Mouse (Mus musculus): Measurements from ENCODE around the gene Gdi1. TPM values are rescaled to one million over a fixed set of nuclear protein-coding genes. Genes with fewer than 3 reads are reported as not detected.

Gene Gdi1
- 179 TPM for total RNA-seq (2023)

DNA sequence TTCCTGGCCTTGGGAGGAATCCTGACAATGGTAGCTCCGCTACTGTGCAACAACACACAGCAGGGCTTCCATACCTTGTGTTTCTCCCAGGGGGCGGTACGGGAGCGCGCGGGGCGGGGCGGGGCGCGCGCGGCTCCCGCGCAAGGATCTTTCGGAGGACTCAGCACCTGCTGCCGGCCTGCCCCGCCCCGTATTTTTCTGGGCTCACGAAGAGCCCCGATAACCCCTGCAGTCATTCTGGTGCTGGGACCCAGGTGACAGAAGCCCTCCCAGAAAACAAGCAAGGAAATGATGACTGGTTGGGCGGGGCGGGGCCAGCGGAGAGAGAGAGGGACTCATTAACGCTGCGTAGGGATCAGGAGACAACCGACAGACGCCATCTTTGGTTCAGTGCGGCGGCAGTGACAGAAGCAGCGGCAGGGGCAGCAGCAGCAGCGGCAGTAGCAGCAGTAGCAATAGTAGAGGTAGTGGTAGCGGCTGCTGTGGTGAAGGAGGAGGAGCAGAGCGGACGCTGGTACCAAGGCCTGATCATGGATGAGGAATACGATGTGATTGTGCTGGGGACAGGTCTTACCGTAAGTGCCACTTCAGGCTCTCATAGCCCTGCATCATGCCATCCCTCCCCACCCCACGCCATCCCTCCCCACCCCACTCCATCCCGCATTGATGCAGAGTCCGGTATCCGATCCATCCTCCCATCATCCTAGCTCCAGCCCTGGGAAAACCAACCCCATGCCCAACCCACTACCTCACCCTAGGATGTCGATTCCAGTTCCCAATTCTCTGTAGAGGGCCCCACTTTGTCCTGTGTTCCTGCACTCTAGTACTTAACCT is at the start of gene Gdi1:
Gdi1 (plus strand) TSS at position 132 of the 834 bp plus-strand sequence.

GRCm38 (mm10) chrX:74270062-74270901 is 34.5 kb upstream of the Gdi1 start, which contains the start of gene Rpl10:
Gene Rpl10 (plus strand): TSS chrX:74270812.

GRCm38 (mm10) chrX:74281732-74282394 is 22.9 kb upstream of the Gdi1 start, which contains the start of the genes Taz and Dnase1l1:
Gene Taz (plus strand): TSS chrX:74281912.
Gene Dnase1l1 (minus strand): TSS chrX:74282337.

DNA sequence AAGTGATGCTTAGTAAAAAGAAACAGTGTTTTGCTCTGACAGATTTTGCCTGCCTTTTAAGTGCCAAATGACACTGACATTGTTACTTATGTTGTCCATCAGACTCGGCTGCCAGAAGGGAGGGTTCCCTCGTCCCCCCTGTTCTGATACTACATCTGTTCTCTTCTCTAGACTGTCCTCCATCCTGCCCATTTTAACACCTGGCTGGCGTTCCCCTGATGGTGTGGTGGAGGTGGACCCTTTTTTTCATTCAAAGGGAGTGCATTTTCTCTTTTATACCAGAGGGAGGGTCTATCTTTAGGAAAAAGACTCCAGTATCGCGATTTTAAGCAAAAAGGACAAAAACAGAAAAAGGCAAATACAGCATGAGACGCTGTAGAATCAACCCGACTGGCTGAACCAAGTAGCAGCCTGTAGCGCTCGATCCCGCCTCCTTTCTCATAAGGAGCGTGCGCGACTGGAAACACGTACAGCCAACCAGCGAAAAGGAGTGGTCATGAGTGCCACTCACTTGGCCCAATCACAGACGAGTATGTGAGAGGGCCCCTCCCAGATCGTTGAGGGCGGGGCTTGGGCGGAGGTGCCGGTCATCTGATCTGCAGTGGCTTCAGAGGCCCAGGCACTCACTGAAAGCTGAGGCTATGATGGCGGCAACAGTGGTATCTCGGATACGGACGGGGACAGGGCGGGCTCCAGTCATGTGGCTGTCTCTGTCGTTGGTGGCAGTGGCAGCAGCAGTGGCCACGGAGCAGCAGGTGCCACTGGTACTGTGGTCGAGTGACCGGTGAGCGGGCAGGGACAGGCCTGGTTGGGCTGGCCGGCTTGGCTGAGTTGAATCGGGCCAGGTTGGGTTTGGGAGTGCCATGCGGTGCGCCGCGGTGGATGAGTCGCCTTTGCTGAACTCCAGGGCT is 8.0 kb upstream of the Gdi1 start, which contains the start of gene Atp6ap1:
Atp6ap1 (plus strand) TSS at position 560 of the 911 bp plus-strand sequence.

DNA sequence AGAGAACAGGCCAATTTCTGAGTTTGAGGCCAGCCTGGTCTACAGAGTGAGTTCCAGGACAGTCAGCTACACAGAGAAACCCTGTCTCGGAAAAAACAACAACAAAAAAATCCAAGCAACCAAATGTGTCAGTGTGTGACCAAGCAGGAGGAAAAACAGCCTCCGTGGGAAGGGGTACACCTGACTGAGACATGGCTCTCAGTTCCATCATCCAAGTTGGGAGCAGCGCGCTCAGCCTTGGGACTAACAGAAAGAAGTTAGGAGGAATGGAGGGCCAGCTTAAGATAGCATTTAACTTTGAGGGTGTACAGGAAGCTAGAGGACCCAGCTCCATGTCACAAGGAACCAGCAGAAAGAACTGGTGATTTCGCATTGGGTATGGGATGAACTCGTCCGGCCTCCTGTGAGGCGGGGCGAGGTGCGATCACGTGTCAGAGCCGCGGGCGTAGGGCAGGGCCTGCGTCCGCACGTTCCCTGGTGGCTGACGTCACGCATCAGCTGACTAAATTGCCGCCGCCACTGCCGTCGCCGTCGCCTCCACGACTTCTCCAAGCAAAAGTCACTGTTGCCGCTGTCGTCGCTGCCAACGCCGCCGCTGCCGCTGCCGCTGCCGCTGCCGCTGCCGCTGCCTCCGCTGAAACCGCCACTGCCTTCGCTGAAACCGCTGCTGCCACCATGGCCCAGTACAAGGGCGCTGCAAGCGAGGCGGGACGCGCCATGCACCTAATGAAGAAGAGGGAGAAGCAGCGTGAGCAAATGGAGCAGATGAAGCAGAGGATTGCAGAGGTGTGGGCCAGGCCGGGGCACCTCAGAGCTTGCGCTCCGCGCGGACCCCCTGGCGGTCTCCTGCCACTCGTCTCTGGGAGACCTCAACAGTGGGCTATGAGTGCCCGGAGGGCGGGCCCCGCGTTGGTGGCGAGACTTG is 8.0 kb downstream of the Gdi1 start, which contains the start of gene Fam50a:
Fam50a (plus strand) TSS at position 494 of the 925 bp plus-strand sequence.

DNA sequence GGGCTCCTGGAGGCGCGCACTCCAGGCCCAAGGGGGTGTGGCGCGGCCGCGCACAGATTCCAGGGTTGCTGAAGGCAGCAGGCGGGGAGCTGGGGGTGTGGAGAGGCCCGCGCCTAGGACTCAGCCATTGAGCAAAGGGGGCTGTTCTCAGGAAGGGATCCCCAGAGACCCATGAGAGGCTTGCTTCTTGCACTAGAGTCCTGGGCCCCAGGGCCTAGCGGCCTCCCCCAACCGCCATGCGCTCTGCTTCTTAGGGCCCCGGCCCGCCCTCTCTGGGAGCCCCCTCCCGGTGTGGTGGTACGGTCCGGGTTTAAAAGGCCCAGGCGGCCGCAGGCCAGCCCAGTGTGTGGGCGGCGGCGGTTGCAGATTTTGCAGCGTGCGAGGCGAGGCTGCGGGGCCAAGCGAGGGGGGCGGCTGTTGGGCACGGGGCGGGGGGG is 23.9 kb downstream of the Gdi1 start, which contains the start of gene Plxna3:
Plxna3 (plus strand) TSS at position 342 of the 437 bp plus-strand sequence.

GRCm38 (mm10) chrX:74353467-74353770 is 48.6 kb downstream of the Gdi1 start, which contains the start of gene Lage3:
Gene Lage3 (minus strand): TSS chrX:74353618.

Other genes with a start within 250 kb of the Gdi1 start
- gene Opn1mw, start 177.5 kb upstream of the Gdi1 start, total RNA-seq (2023): not detected
- 49.3 TPM for gene Mecp2, start 169.6 kb upstream of the Gdi1 start, total RNA-seq (2023)
- not detected for gene Tex28, start 137.2 kb upstream of the Gdi1 start, total RNA-seq (2023)
- not detected for gene Tktl1, start 127.7 kb upstream of the Gdi1 start, total RNA-seq (2023)
- gene Flna, start 55.2 kb upstream of the Gdi1 start, total RNA-seq (2023): 638 TPM
- 81.9 TPM for gene Emd, start 50.3 kb upstream of the Gdi1 start, total RNA-seq (2023)
- gene Rpl10, start 34.2 kb upstream of the Gdi1 start, total RNA-seq (2023): 757 TPM
- gene Taz, start 23.1 kb upstream of the Gdi1 start, total RNA-seq (2023): 59.6 TPM
- gene Dnase1l1, start 22.7 kb upstream of the Gdi1 start, total RNA-seq (2023): 10.6 TPM
- gene Atp6ap1, start 7.9 kb upstream of the Gdi1 start, total RNA-seq (2023): 111 TPM
- 69.5 TPM for gene Fam50a, start 8.0 kb downstream of the Gdi1 start, total RNA-seq (2023)
- 8.1 TPM for gene Plxna3, start 24.1 kb downstream of the Gdi1 start, total RNA-seq (2023)
- gene Lage3, start 48.6 kb downstream of the Gdi1 start, total RNA-seq (2023): 12.4 TPM
- gene Ubl4a, start 68.2 kb downstream of the Gdi1 start, total RNA-seq (2023): 25.0 TPM
- 15.4 TPM for gene Slc10a3, start 68.4 kb downstream of the Gdi1 start, total RNA-seq (2023)
- 16.0 TPM for gene Fam3a, start 88.3 kb downstream of the Gdi1 start, total RNA-seq (2023)
- gene Ikbkg, start 88.3 kb downstream of the Gdi1 start, total RNA-seq (2023): 59.5 TPM
- 21.2 TPM for gene G6pdx, start 124.2 kb downstream of the Gdi1 start, total RNA-seq (2023)
- gene Gm6880, start 176.4 kb downstream of the Gdi1 start, total RNA-seq (2023): not detected

Measured in CD4-positive naive resting alpha-beta T cell, adult 76 days (primary cell).